ENCODE assay signal across 7 mouse cellular contexts in the genomic region with DNA sequence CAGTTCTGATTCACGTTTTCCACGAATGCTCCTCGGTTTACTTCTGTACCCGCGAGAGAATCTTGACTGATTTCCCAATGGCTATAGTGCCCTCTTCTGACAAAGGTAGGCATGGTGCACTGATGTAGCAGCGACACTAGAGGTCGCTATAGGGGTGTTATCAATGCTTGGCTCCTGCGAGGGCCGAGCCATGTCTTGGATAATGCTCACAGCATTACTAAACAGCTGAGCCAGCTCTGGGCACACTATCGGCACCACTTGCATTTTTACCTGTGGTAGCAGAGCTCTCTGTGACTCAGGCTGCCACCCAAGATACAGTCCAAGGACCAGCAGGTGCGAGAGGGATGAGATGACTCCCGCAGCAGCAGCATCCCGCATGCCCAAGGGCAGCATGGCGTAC. TPM values are rescaled to one million over a fixed set of nuclear protein-coding genes. Genes with fewer than 3 reads are reported as not detected.
DNase-seq lines count a peak whose midpoint lies in the region; TF ChIP-seq lines count a peak whose summit lies in the region.

No protein-coding gene starts in this region.

- peaks cover 5 to 12% of the 10 kb centered on the region in 2 experiments; a peak in 3 of 4 replicates for H3K4me1 ChIP-seq in MEL (ENCODE audit: control insufficient read depth in 1 of 2, insufficient read depth in 2 of 2, low read length in 2 of 2)

- no peak overlapping the region for H3K27ac ChIP-seq in MEL (ENCODE audit: control insufficient read depth, low read depth, low read length)

- H3K36me3 ChIP-seq in MEL (ENCODE audit: control insufficient read depth in 1 of 2, insufficient read depth in 2 of 2, low read length in 2 of 2), result peaks cover 0 to 7% of the 10 kb centered on the region in 2 experiments; a peak in 2 of 4 replicates

- H3K9me3 ChIP-seq in MEL (replicated peaks; ENCODE audit: insufficient read depth, low read length), result no peaks in the 10 kb centered on the region

- intact Hi-C loops in heart, postnatal 36 days (cut with DNase I), result loop anchor here (1.0 to 2.0 kb wide), 3 partner anchors 42 to 137 kb away; a partner anchor contains a TSS

- no peak overlapping the region for H3K4me3 ChIP-seq in MEL (ENCODE audit: control insufficient read depth in 1 of 2, insufficient read depth in 1 of 2, low read depth in 2 of 2, low read length in 2 of 2)

- TF ChIP-seq CTCF in MEL (IDR thresholded peaks at IDR 0.05 in 2 of 3, conservative IDR thresholded peaks at IDR 0.05 in 1 of 3; ENCODE audit: control insufficient read depth in 1 of 3, insufficient read depth in 1 of 3, low read depth in 2 of 3, low read length in 3 of 3, poor library complexity in 1 of 3, severe bottlenecking in 1 of 3), result peak in 2 of 3 experiments; percentile 98 to 99; a peak in 5 of 6 replicates

- H3K9ac ChIP-seq in MEL (ENCODE audit: control insufficient read depth, low read depth, low read length, poor library complexity, severe bottlenecking), result no peak overlapping the region

- peak; percentile 90 for TF ChIP-seq RAD21 in MEL (IDR thresholded peaks at IDR 0.05; ENCODE audit: low read depth, low read length)

- H3K79me2 ChIP-seq in MEL (ENCODE audit: control insufficient read depth, insufficient read depth, low read length, poor library complexity), result no peaks in the 10 kb centered on the region

- no peak for TF ChIP-seq EP300 in MEL (IDR thresholded peaks at IDR 0.05; ENCODE audit: low read depth in 1 of 2, low read length in 2 of 2)

- no peak for TF ChIP-seq POLR2A in MEL (IDR thresholded peaks at IDR 0.05; ENCODE audit: control insufficient read depth in 1 of 2, insufficient read depth in 1 of 2, low read depth in 1 of 2, low read length in 2 of 2, poor library complexity in 1 of 2)

- H3K27me3 ChIP-seq in MEL (ENCODE audit: control insufficient read depth in 1 of 2, insufficient read depth in 2 of 2, low read length in 2 of 2), result no peaks in the 10 kb centered on the region

- peak; percentile 86 for DNase-seq in MEL (ENCODE audit: low read depth, low spot score)
- DNase-seq in brain, adult 2 months (ENCODE audit: low read depth, low spot score), result peak; percentile 88
- peak; percentile 88 for DNase-seq in fibroblast of lung, adult 2 months (ENCODE audit: low read depth)
- peak; percentile 64 to 66 for DNase-seq in heart, postnatal 36 days
- peak; percentile 68 for DNase-seq in layer of hippocampus, adult 11-12 months (ENCODE audit: low spot score)
- peak; percentile 86 for DNase-seq in lung, postnatal 10 days
- peak; percentile 84 for DNase-seq in retina, postnatal 1 day

TF ChIP-seq in MEL, 35 proteins besides CTCF, POLR2A, EP300 and RAD21:
- TF ChIP-seq MAFK (IDR thresholded peaks at IDR 0.05; ENCODE audit: borderline replicate concordance, low read depth, low read length) (no peak), POLR2AphosphoS2 (IDR thresholded peaks at IDR 0.05; ENCODE audit: low read length) (no peak), ZC3H11A (IDR thresholded peaks at IDR 0.05; ENCODE audit: low read depth, low read length) (peak; percentile 94), CHD1 (IDR thresholded peaks at IDR 0.05; ENCODE audit: low read depth, low read length) (no peak), GABPA (IDR thresholded peaks at IDR 0.05; ENCODE audit: low read depth, low read length) (no peak), GATA1 (IDR thresholded peaks at IDR 0.05; ENCODE audit: low read depth, low read length) (peak; percentile 57), TCF12 (IDR thresholded peaks at IDR 0.05; ENCODE audit: low read depth, low read length) (0 out of 2 replicates have a peak, but pooled peaks have one; percentile 27), TAL1 (IDR thresholded peaks at IDR 0.05; ENCODE audit: low read length) (no peak), E2F4 (IDR thresholded peaks at IDR 0.05; ENCODE audit: borderline replicate concordance, low read depth, low read length) (no peak), KAT2A (conservative IDR thresholded peaks at IDR 0.05; ENCODE audit: low read depth, low read length) (no peak), CHD2 (IDR thresholded peaks at IDR 0.05; ENCODE audit: low read length) (no peak), TBP (IDR thresholded peaks at IDR 0.05; ENCODE audit: low read depth, low read length) (peak; percentile 53; the same call in 1 of the 2 replicates), BHLHE40 (IDR thresholded peaks at IDR 0.05; ENCODE audit: borderline replicate concordance, low read depth, low read length) (peak; percentile 61), NRF1 (IDR thresholded peaks at IDR 0.05; ENCODE audit: insufficient read depth, low read depth, low read length, poor library complexity, severe bottlenecking) (no peak), MEF2A (IDR thresholded peaks at IDR 0.05; ENCODE audit: extremely low read depth, insufficient replicate concordance, low read depth, low read length, poor library complexity, severe bottlenecking) (no peak), RCOR1 (IDR thresholded peaks at IDR 0.05; ENCODE audit: low read depth, low read length) (no peak), SMC3 (IDR thresholded peaks at IDR 0.05; ENCODE audit: low read depth, low read length) (peak; percentile 96), ZNF384 (IDR thresholded peaks at IDR 0.05; ENCODE audit: low read depth, low read length) (no peak), USF2 (IDR thresholded peaks at IDR 0.05; ENCODE audit: borderline replicate concordance in 1 of 2, insufficient read depth in 1 of 2, low read depth in 1 of 2, low read length in 2 of 2) (no peak), POLR2AphosphoS5 (IDR thresholded peaks at IDR 0.05; ENCODE audit: borderline replicate concordance, low read depth, low read length) (no peak), MYB (IDR thresholded peaks at IDR 0.05; ENCODE audit: low read depth, low read length) (no peak), SIN3A (IDR thresholded peaks at IDR 0.05; ENCODE audit: low read length) (peak; percentile 83), ZKSCAN1 (IDR thresholded peaks at IDR 0.05; ENCODE audit: low read depth, low read length) (no peak), HCFC1 (IDR thresholded peaks at IDR 0.05; ENCODE audit: low read depth, low read length) (peak; percentile 59), ZMIZ1 (IDR thresholded peaks at IDR 0.05; ENCODE audit: low read depth, low read length) (no peak), USF1 (IDR thresholded peaks at IDR 0.05; ENCODE audit: low read depth, low read length) (no peak), MYC (IDR thresholded peaks at IDR 0.05; ENCODE audit: low read depth, low read length) (0 out of 2 replicates have a peak, but pooled peaks have one; percentile 57), JUND (IDR thresholded peaks at IDR 0.05; ENCODE audit: low read depth, low read length) (no peak), ELF1 (IDR thresholded peaks at IDR 0.05; ENCODE audit: low read depth, low read length) (0 out of 2 replicates have a peak, but pooled peaks have one; percentile 6), NELFE (IDR thresholded peaks at IDR 0.05; ENCODE audit: low read depth, low read length) (no peak), MAZ (IDR thresholded peaks at IDR 0.05; ENCODE audit: low read depth, low read length) (0 out of 2 replicates have a peak, but pooled peaks have one; percentile 26), UBTF (IDR thresholded peaks at IDR 0.05; ENCODE audit: borderline replicate concordance, insufficient read depth, low read depth, low read length) (no peak), MAX (IDR thresholded peaks at IDR 0.05; ENCODE audit: low read length) (no peak), ETS1 (IDR thresholded peaks at IDR 0.05; ENCODE audit: low read depth, low read length) (peak; percentile 29; the same call in 1 of the 2 replicates), MXI1 (IDR thresholded peaks at IDR 0.05; ENCODE audit: low read depth, low read length) (0 out of 2 replicates have a peak, but pooled peaks have one; percentile 49)

RNA-seq across cellular contexts. Expression of a gene that starts 2.6 kb away (rescaled TPM):
- 0.19 and 0.29 TPM in 2 replicates for total RNA-seq in MEL (2012; rRNA removed)
- polyA plus RNA-seq in MEL (2012; ENCODE audit: insufficient read depth in 1 of 2, insufficient read length in 2 of 2, low read depth in 1 of 2, low replicate concordance in 2 of 2, missing spikeins in 1 of 2), result under 1 TPM in 1 of 2 experiments, not detected in 1; 0.35 TPM
- total RNA-seq in heart, postnatal 36 days (2021), result 10 to 100 TPM; 18.0 to 21.0 TPM

RNA-seq across cellular contexts. Expression of a gene that starts 7.4 kb away (rescaled TPM):
- total RNA-seq in MEL (2012; rRNA removed), result 67.1 and 77.4 TPM in 2 replicates
- 100 to 1,000 TPM; 123 to 124 TPM for polyA plus RNA-seq in MEL (2012; ENCODE audit: insufficient read depth in 1 of 2, insufficient read length in 2 of 2, low read depth in 1 of 2, low replicate concordance in 2 of 2, missing spikeins in 1 of 2)
- total RNA-seq in heart, postnatal 36 days (2021), result 1 to 10 TPM; 3.0 to 5.1 TPM

RNA-seq across cellular contexts. Expression of a gene that starts 15.5 kb away (rescaled TPM):
- total RNA-seq in MEL (2012; rRNA removed), result 0.35 and 0.65 TPM in 2 replicates
- polyA plus RNA-seq in MEL (2012; ENCODE audit: insufficient read depth in 1 of 2, insufficient read length in 2 of 2, low read depth in 1 of 2, low replicate concordance in 2 of 2, missing spikeins in 1 of 2), result 1 to 10 TPM in 1 of 2 experiments, not detected in 1; 1.5 TPM
- total RNA-seq in heart, postnatal 36 days (2021), result under 1 TPM in 1 of 2 experiments, not detected in 1; 0.24 TPM

RNA-seq across cellular contexts. Expression of a gene that starts 20.1 kb away (rescaled TPM):
- 0.19 and 0.59 TPM in 2 replicates for total RNA-seq in MEL (2012; rRNA removed)
- under 1 TPM in 1 of 2 experiments, not detected in 1; 0.52 TPM for polyA plus RNA-seq in MEL (2012; ENCODE audit: insufficient read depth in 1 of 2, insufficient read length in 2 of 2, low read depth in 1 of 2, low replicate concordance in 2 of 2, missing spikeins in 1 of 2)
- under 1 TPM in 1 of 2 experiments, not detected in 1; 0.19 TPM for total RNA-seq in heart, postnatal 36 days (2021)

RNA-seq across cellular contexts. Expression of a gene that starts 23.1 kb away (rescaled TPM):
- total RNA-seq in MEL (2012; rRNA removed), result 1.7 and 2.4 TPM in 2 replicates
- polyA plus RNA-seq in MEL (2012; ENCODE audit: insufficient read depth in 1 of 2, insufficient read length in 2 of 2, low read depth in 1 of 2, low replicate concordance in 2 of 2, missing spikeins in 1 of 2), result under 1 TPM in 1 of 2 experiments, not detected in 1; 0.53 TPM
- total RNA-seq in heart, postnatal 36 days (2021), result 1 to 10 TPM in 1 of 2 experiments, under 1 TPM in 1; 0.64 to 1.6 TPM

Comparison
In these comparisons a context has a peak if more than half of its experiments do, and no peak if none do; other contexts are left out.
1. RNA of a gene that starts 2.6 kb away (total RNA-seq): 18.0 to 21.0 TPM in heart, postnatal 36 days; 0.19 to 0.29 TPM in MEL; every median in the first group is over 10 times any median in the second.
2. RNA of a gene that starts 7.4 kb away (total RNA-seq): 67.1 to 77.4 TPM in MEL; 3.0 to 5.1 TPM in heart, postnatal 36 days; every median in the first group is over 10 times any median in the second.
3. Peak in every context shown above with its lines, with median percentiles within 50 percentile points of each other: DNase-seq.